Mouse (Mus musculus): ENCODE data around the gene Higd1c. TPM values are rescaled to one million over a fixed set of nuclear protein-coding genes. Genes with fewer than 3 reads are reported as not detected.
"Not testable (repeated sequence)": the region's sequence is repeated elsewhere in the genome, so short reads cannot be mapped to it uniquely, and the experiment has no call there.

The Higd1c gene
- polyA plus RNA-seq, 1 experiment from 2014 or later, result not detected

DNA sequence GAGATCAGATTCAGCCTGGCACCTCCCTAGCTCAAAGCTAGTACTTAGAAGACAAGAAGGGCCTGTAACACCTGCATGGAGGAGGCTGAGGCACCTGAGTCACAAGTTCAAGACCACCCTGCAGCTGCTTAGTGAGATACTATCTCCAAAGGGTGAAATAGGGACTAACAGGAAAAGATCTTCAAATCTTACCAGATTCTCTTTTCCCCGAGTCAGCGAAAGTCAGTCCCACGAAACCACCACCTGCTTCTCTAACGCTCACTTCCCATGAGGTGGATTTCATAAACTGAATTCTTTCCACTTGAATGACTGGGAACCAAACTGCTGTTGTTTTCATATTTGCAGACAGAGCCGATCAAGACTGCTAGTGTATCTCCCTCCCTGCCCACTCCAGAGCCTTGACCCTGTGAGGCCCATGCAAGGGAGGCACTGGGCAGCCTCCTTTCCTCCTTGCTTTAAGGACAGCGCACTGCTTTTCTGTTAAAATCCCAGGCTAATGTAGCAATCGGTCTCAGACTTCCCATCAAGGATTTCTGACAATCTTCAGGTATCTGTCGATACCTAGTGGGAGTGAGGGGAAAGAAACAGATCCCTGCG lies 53.6 kb downstream of the Higd1c start:
- H3K27me3 ChIP-seq, result no peaks in the 10 kb centered on the region; the same call in 1 of the 2 replicates
- H3K4me3 ChIP-seq, result no peak overlapping the region
- no peak for ATAC-seq (ENCODE audit: low FRiP score, low read depth)
- H3K4me2 ChIP-seq (replicated peaks), result no peak overlapping the region
- no peaks in the 10 kb centered on the region for H3K36me3 ChIP-seq
- WGBS, result 92% methylated on average over 9 of the region's 9 CpGs
- H3K9me3 ChIP-seq, result no peaks in the 10 kb centered on the region
- H3K27ac ChIP-seq (replicated peaks), result no peak overlapping the region
- no peak overlapping the region for H3K9ac ChIP-seq (replicated peaks)
- peaks cover 30% of the 10 kb centered on the region for H3K4me1 ChIP-seq

DNA sequence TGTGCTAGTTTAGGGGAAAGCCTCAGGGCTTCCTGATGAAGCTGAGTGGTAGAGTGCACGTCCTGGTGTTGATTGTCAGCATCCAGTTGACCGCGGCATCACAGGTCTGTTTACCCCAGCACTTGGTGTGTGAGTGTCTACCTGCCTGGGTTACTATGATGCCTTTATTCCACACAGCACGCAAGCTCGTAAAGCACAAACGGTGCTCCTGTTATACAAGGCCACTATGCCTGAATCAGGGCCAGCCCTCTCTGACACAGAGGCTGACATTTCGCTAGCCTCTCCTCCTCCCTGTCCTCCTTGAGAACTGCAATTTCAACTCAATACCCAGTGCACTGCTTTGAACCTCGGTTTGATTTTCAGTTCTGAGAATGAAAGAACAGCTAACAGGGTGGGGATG lies 55.0 kb downstream of the Higd1c start:
- WGBS, result 78% methylated on average over 8 of the region's 8 CpGs
- ATAC-seq (ENCODE audit: low FRiP score, low read depth), result no peak
- Histone ChIP-seq H3K4me1 (peaks cover 40% of the 10 kb centered on the region), H3K4me3 (no peak overlapping the region), H3K9ac (replicated peaks) (no peak overlapping the region), H3K4me2 (replicated peaks) (no peak overlapping the region), H3K36me3 (no peaks in the 10 kb centered on the region), H3K9me3 (no peaks in the 10 kb centered on the region), H3K27me3 (peaks cover 12% of the 10 kb centered on the region), H3K27ac (replicated peaks) (no peak overlapping the region)

GRCm38 (mm10) chr15:100419901-100420745 lies 55.8 kb downstream of the Higd1c start:
- Histone ChIP-seq H3K9ac (replicated peaks) (0 out of 2 replicates have a peak overlapping the region, but pooled peaks have one; percentile 1), H3K4me3 (no peak overlapping the region), H3K9me3 (no peaks in the 10 kb centered on the region), H3K4me2 (replicated peaks) (no peak overlapping the region), H3K4me1 (peaks cover 40% of the 10 kb centered on the region), H3K27me3 (peaks cover 20% of the 10 kb centered on the region), H3K27ac (replicated peaks) (no peak overlapping the region), H3K36me3 (no peaks in the 10 kb centered on the region)
- no peak for ATAC-seq (ENCODE audit: low FRiP score, low read depth)
- 71% methylated on average over 9 of the region's 9 CpGs for WGBS

GRCm38 (mm10) chr15:100421059-100421757 lies 56.9 kb downstream of the Higd1c start:
- no peaks in the 10 kb centered on the region for H3K36me3 ChIP-seq
- no peaks in the 10 kb centered on the region for H3K9me3 ChIP-seq
- peak overlapping the region; percentile 92 for H3K4me2 ChIP-seq (replicated peaks)
- peaks cover 40% of the 10 kb centered on the region for H3K4me1 ChIP-seq
- 51% methylated on average over 8 of the region's 8 CpGs for WGBS
- peak overlapping the region; percentile 94; the same call in 1 of the 2 replicates for H3K4me3 ChIP-seq
- H3K9ac ChIP-seq (replicated peaks), result no peak overlapping the region; the same call in 1 of the 2 replicates
- H3K27me3 ChIP-seq, result peaks cover 30% of the 10 kb centered on the region
- ATAC-seq (ENCODE audit: low FRiP score, low read depth), result no peak
- H3K27ac ChIP-seq (replicated peaks), result no peak overlapping the region

DNA sequence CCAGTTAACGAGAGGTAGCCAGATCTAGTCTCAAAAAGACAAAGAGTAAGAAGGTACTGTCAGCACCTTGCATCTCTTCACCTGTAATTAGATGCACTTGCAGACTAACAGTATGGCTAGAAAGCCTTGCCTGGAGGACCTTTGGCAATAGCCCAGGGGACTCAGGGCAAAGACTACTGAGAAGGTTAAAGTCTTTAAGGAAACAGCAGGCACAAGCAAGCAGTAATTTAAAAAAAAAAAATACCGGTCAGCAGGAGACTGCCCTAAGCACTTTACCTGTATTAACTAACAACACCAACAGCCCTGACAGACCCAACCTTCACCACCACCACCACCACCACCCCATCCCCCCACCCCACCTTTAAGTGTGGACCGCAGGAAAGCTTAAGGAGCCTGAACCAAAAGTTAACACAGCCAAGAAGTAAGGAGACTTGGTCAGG lies 57.4 kb downstream of the Higd1c start, which contains the start of gene Gm5475:
Gene Gm5475, plus strand, starts transcription at position 390 of the 440 bp plus-strand sequence.
- not testable (repeated sequence) for H3K36me3 ChIP-seq; H3K9me3 ChIP-seq; ATAC-seq (ENCODE audit: low FRiP score, low read depth)
- Histone ChIP-seq H3K27ac (replicated peaks) (peak within 1 kb of the TSS; percentile 63), H3K9ac (replicated peaks) (peak within 1 kb of the TSS; percentile 92), H3K27me3 (peaks cover 35% of the 10 kb centered on the region), H3K4me3 (peak within 1 kb of the TSS; percentile 94), H3K4me1 (peaks cover 40% of the 10 kb centered on the region), H3K4me2 (replicated peaks) (peak within 1 kb of the TSS; percentile 92)
- WGBS, result 36% methylated on average over 3 of the region's 3 CpGs

GRCm38 (mm10) chr15:100422476-100422875 lies 58.1 kb downstream of the Higd1c start:
- Histone ChIP-seq H3K4me3 (peak overlapping the region; percentile 94), H3K36me3 (no peaks in the 10 kb centered on the region), H3K27me3 (peaks cover 39% of the 10 kb centered on the region), H3K4me2 (replicated peaks) (peak overlapping the region; percentile 92), H3K4me1 (peaks cover 40% of the 10 kb centered on the region), H3K9me3 (no peaks in the 10 kb centered on the region), H3K9ac (replicated peaks) (peak overlapping the region; percentile 92), H3K27ac (replicated peaks) (peak overlapping the region; percentile 63)
- under 1% methylated on average over 32 of the region's 44 CpGs for WGBS
- ATAC-seq (ENCODE audit: low FRiP score, low read depth), result peak; percentile 62

- Histone ChIP-seq H3K9me3 (no peaks in the 10 kb centered on the region), H3K9ac (replicated peaks) (peak overlapping the region; percentile 92), H3K4me2 (replicated peaks) (peak overlapping the region; percentile 92), H3K27ac (replicated peaks) (peak overlapping the region; percentile 63), H3K36me3 (no peaks in the 10 kb centered on the region), H3K4me3 (peak overlapping the region; percentile 94), H3K4me1 (peaks cover 37% of the 10 kb centered on the region), H3K27me3 (peaks cover 43% of the 10 kb centered on the region)
- WGBS, result under 1% methylated on average over 64 of the region's 65 CpGs
- peak; percentile 98 for ATAC-seq (ENCODE audit: low FRiP score, low read depth)
Measured at GRCm38 (mm10) chr15:100422899-100423860, 58.8 kb downstream of the Higd1c start.

DNA sequence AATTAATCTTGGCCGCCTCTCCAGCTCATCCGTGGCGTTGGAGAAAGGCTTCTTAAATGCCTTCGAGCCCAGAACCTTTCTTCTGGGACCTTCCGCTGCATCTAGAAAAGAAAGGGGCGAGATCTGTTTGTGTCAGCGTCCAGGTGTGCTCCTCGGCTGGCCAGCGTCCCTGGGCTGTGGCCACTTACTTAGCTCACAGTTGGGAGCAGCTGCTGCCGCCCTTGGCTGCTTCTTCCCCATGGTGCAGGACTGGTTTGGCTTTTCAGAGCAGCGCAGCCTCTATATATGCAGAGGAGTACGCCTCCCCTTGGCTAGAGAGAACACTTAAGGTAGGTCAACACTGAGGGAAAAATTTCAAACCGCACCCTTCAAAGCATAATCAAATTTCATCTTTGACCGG lies 59.6 kb downstream of the Higd1c start:
- Histone ChIP-seq H3K36me3 (no peaks in the 10 kb centered on the region), H3K4me3 (peak overlapping the region; percentile 94), H3K27ac (replicated peaks) (no peak overlapping the region), H3K4me1 (peaks cover 36% of the 10 kb centered on the region), H3K9me3 (no peaks in the 10 kb centered on the region), H3K27me3 (peaks cover 47% of the 10 kb centered on the region), H3K9ac (replicated peaks) (no peak overlapping the region; the same call in 1 of the 2 replicates), H3K4me2 (replicated peaks) (peak overlapping the region; percentile 92)
- no peak for ATAC-seq (ENCODE audit: low FRiP score, low read depth)
- 3% methylated on average over 14 of the region's 14 CpGs for WGBS

DNA sequence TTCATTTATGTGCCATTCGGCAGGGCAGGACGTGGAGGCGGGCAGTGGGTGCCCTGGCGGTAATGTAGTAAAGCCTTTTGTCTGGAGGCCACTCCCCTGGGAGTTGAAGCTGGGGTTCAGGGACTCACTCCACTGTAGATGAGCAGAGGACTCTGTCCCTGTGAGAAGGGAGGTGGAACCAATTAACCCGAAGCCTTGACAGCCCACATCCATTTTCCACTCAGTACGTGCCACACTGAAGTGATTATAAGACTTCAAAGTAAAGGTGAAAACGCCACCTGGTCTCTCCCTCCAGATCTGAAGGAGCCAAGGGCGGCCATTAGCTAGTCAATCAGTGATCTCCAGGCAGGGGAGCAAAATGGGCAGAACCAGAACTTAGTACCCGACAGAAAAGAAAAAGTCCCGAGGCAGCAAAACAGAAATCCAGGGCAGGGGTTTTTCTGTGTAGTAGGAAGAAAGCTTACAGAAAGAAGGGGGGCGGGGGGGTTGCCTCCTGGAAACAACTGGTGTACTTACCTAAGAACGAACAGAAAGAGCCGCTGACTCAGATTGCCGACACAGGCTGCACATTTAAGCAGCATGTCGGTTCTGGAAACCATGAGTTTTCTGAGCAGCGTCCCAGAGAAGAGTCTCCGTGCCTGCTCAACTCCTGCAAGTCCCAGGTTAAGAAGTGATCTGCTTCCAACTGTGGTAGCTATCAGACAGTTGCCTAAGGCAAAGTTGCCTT lies 60.2 kb downstream of the Higd1c start, which contains the start of gene Slc11a2:
Gene Slc11a2, minus strand, starts transcription at position 677 of the 727 bp plus-strand sequence.
- H3K4me3 ChIP-seq, result peak within 1 kb of the TSS; percentile 94
- H3K36me3 ChIP-seq, result no peaks in the 10 kb centered on the region
- peaks cover 34% of the 10 kb centered on the region for H3K4me1 ChIP-seq
- 31% methylated on average over 17 of the region's 17 CpGs for WGBS
- peak within 1 kb of the TSS; percentile 92 for H3K4me2 ChIP-seq (replicated peaks)
- peaks cover 47% of the 10 kb centered on the region for H3K27me3 ChIP-seq
- no peak within 1 kb of the TSS; the same call in 1 of the 2 replicates for H3K9ac ChIP-seq (replicated peaks)
- H3K9me3 ChIP-seq, result no peaks in the 10 kb centered on the region
- no peak within 1 kb of the TSS for H3K27ac ChIP-seq (replicated peaks)
- ATAC-seq (ENCODE audit: low FRiP score, low read depth), result no peak

GRCm38 (mm10) chr15:100428296-100428905 lies 64.1 kb downstream of the Higd1c start:
- no peak overlapping the region for H3K4me2 ChIP-seq (replicated peaks)
- no peak for ATAC-seq (ENCODE audit: low FRiP score, low read depth)
- H3K27ac ChIP-seq (replicated peaks), result no peak overlapping the region
- no peak overlapping the region for H3K4me3 ChIP-seq
- peaks cover 8% of the 10 kb centered on the region for H3K4me1 ChIP-seq
- H3K27me3 ChIP-seq, result peaks cover 48% of the 10 kb centered on the region
- WGBS, result 86% methylated on average over 13 of the region's 13 CpGs
- H3K9me3 ChIP-seq, result no peaks in the 10 kb centered on the region
- no peak overlapping the region; the same call in 1 of the 2 replicates for H3K9ac ChIP-seq (replicated peaks)
- H3K36me3 ChIP-seq, result no peaks in the 10 kb centered on the region
